Mouse (Mus musculus) stomach, embryonic 16.5 days (tissue): ENCODE measurements around the gene Tas2r137. TPM values are rescaled to one million over a fixed set of nuclear protein-coding genes. Genes with fewer than 3 reads are reported as not detected.

ENCODE experiments used
- ATAC-seq: fragments of 200-750 bp; cut with Nextera tagmentation; 2 replicates; pipeline ENCODE4 v1.8.0; 2017; ENCODE audit warnings: moderate number of reproducible peaks, moderate TSS enrichment; ENCODE audit not compliant: insufficient read depth, low FRiP score
- H3K27ac ChIP-seq: fragments of 300-500 bp; sonication (generic); 2 replicates; pipeline ENCODE4 v1.5.1; 2014; ENCODE audit warnings: low read length
- H3K27me3 ChIP-seq: fragments of 300-500 bp; sonication (generic); 2 replicates; pipeline ENCODE4 v1.6.1; 2014; ENCODE audit warnings: low read length, control low read depth, mixed read lengths; ENCODE audit not compliant: control insufficient read depth, insufficient read depth
- H3K36me3 ChIP-seq: fragments of 300-500 bp; sonication (generic); 2 replicates; pipeline ENCODE4 v1.6.1; 2014; ENCODE audit warnings: low read length; ENCODE audit not compliant: control insufficient read depth, insufficient read depth
- H3K4me1 ChIP-seq: fragments of 300-500 bp; sonication (generic); 2 replicates; pipeline ENCODE4 v1.6.1; 2014; ENCODE audit warnings: low read length, control low read depth, mixed read lengths; ENCODE audit not compliant: control insufficient read depth, insufficient read depth
- H3K4me2 ChIP-seq: fragments of 300-500 bp; sonication (generic); 2 replicates; pipeline ENCODE4 v1.6.1; 2014; ENCODE audit warnings: low read depth, low read length, mixed read lengths
- H3K4me3 ChIP-seq: fragments of 300-500 bp; sonication (generic); replicated peaks from 2 replicates; pipeline ENCODE4 v1.5.1; 2014; ENCODE audit warnings: mild to moderate bottlenecking, low read length
- H3K9ac ChIP-seq: fragments of 300-500 bp; sonication (generic); 2 replicates; pipeline ENCODE4 v1.6.1; 2014; ENCODE audit warnings: low read length
- H3K9me3 ChIP-seq: fragments of 300-500 bp; sonication (generic); replicated peaks from 2 replicates; pipeline ENCODE4 v1.6.1; 2016; ENCODE audit warnings: low read length, control low read depth; ENCODE audit not compliant: control insufficient read depth
- WGBS: fragments of 180-500 bp; shearing (Covaris S2); extraction: QIAGEN DNeasy Blood & Tissue Kit; methylation state at CpG from one replicate; pipeline ENCODE4 v1.1.7; 2014; 5-methylcytosine and 5-hydroxymethylcytosine counted together
- polyA plus RNA-seq: library from polyadenylated mRNA; unstranded; fragments of >200 nt; fragmentation: Nextera tagmentation; extraction: Ambion mirVana; gene quantifications from 2 replicates; pipeline ENCODE4 v1.2.1, GENCODE M21; 2015

Tas2r137 gene
- not detected in 2 replicates for polyA plus RNA-seq

DNA sequence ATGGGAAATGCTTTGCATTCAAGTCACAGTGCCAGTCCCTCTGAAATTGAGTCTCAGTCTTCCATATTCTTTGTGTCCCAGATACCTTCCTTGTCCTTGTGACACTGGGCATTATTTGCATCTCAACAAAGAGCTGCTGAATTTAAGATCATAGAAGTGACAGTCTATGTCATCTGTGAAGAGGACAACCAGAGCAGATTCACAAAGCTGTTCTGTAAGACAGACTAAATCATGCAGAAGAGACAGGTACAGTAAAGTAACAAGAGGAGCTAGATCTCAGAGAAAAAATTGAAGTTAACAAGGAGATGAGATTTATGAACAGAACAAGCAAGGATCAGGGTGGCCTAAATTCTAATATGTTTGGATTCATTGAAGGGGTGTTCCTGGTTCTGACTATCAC lies at the start of gene Tas2r137:
Gene Tas2r137 (plus strand): TSS at position 301 of the 400 bp plus-strand sequence.
- no peak within 1 kb of the TSS for H3K27ac ChIP-seq
- H3K9me3 ChIP-seq, result no peaks in the 10 kb centered on the region
- no peaks in the 10 kb centered on the region for H3K36me3 ChIP-seq
- H3K27me3 ChIP-seq, result no peaks in the 10 kb centered on the region
- H3K9ac ChIP-seq, result no peak within 1 kb of the TSS
- no peak for ATAC-seq
- no peak within 1 kb of the TSS for H3K4me2 ChIP-seq
- H3K4me1 ChIP-seq, result no peaks in the 10 kb centered on the region
- H3K4me3 ChIP-seq, result no peak within 1 kb of the TSS

DNA sequence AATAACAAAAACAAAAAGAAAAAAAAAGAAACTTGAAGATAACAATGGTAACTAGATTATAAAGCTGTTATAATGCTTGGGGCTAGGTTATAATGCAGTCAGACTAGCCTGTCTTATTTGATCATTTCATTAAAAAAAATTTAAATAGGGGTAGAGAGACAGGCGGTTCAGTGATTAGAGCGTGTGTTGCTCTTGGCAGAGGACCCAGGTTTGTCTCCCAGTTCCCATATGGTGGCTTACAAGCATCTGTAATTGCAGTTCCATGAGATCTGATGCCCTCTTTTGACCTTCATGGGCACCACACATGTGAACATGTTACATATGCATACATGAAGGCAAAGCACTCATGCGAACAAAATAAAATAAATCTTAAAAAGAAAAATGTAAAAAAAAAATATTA lies 49.8 kb upstream of the Tas2r137 start:
- no peak overlapping the region for H3K27ac ChIP-seq
- no peak overlapping the region for H3K4me3 ChIP-seq
- ATAC-seq, result no peak
- H3K4me1 ChIP-seq, result peaks cover 2% of the 10 kb centered on the region; the same call in 1 of the 2 replicates
- peaks cover 4% of the 10 kb centered on the region; the same call in 1 of the 2 replicates for H3K27me3 ChIP-seq
- no peak overlapping the region for H3K9ac ChIP-seq
- WGBS, result 73% methylated on average over 3 of the region's 3 CpGs
- no peaks in the 10 kb centered on the region for H3K9me3 ChIP-seq
- H3K4me2 ChIP-seq, result no peak overlapping the region
- no peaks in the 10 kb centered on the region for H3K36me3 ChIP-seq

DNA sequence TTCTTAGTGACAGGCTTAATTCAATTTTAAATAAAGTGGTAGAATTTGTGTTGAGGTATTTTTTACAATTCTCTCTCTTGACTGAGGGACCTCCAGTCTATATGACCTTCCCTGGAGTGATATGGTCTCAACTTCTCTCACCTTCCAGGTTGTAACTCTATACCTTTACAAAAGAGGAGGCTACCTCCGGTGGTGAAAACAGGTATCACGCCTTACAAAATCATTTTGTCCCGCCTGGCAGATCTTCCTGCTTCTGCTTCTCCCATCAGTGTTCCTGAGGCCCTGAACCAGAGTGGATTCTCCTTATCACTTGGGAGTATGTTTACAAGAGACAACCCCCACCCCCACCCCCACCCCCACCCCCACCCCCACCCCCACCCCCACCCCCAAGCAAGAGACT lies 49.3 kb upstream of the Tas2r137 start:
- H3K27me3 ChIP-seq, result peaks cover 4% of the 10 kb centered on the region
- no peak overlapping the region for H3K9ac ChIP-seq
- H3K9me3 ChIP-seq, result no peaks in the 10 kb centered on the region
- no peak overlapping the region for H3K4me2 ChIP-seq
- no peak for ATAC-seq
- no peaks in the 10 kb centered on the region for H3K4me1 ChIP-seq
- no peak overlapping the region for H3K4me3 ChIP-seq
- no peak overlapping the region for H3K27ac ChIP-seq
- 32% methylated on average over 3 of the region's 3 CpGs for WGBS
- H3K36me3 ChIP-seq, result no peaks in the 10 kb centered on the region

DNA sequence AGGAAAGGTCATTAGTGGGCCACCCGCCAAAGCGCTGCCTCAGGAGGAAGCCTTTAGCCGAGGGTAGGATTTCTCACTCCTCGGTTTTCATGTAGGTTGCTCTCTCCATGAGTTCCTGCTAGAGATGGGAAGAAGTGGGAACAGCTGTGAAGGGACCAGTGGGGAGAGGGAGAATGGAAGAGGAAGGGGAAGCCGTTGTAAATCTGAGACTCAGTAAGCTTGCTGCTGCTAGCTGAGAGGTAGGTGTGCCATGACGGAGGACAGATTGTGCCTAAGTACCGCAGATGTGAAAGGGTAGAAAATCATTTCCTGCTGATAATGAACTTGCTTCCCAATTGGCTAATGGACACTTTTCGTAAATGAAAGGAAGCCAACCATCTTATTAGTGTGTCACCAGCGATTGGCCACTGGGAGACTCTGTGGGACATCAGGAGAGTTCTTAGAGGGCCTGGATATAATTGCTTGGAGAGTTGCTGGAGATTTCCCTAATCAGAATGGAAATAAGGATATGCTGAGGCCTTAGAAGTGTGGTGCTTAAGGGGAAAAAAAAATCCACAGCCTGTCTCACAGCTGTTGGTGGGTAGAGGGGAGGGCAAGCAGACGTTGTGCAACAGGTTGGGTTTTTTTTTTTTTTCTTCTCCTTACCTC lies 47.6 kb upstream of the Tas2r137 start:
- Histone ChIP-seq H3K27me3 (peaks cover 4% of the 10 kb centered on the region), H3K9ac (no peak overlapping the region), H3K4me2 (no peak overlapping the region), H3K27ac (no peak overlapping the region), H3K4me1 (no peaks in the 10 kb centered on the region), H3K9me3 (no peaks in the 10 kb centered on the region), H3K4me3 (no peak overlapping the region), H3K36me3 (no peaks in the 10 kb centered on the region)
- no peak for ATAC-seq
- 33% methylated on average over 10 of the region's 10 CpGs for WGBS

DNA sequence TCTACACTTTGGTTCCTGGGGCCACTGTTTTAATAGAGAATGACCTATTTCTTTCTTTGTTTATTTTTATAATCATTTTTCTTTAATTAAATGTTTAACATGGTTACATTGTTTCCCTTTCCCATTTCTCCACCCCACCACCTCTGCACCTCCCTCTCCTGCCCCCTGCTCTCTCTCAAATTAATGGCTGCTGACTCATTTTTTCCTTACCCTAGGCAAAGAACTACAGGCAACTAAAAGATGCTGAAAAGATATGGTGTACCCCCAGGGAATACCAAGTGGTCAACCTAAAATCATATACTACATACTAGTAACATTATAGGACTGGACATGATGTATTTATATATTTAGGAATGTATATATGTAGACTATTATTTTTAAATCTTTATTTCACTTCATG lies 42.4 kb upstream of the Tas2r137 start:
- Histone ChIP-seq H3K27ac (no peak overlapping the region), H3K9me3 (no peaks in the 10 kb centered on the region), H3K4me3 (no peak overlapping the region), H3K9ac (no peak overlapping the region), H3K36me3 (no peaks in the 10 kb centered on the region), H3K4me1 (no peaks in the 10 kb centered on the region), H3K4me2 (no peak overlapping the region), H3K27me3 (peaks cover under 1% of the 10 kb centered on the region; the same call in 1 of the 2 replicates)
- ATAC-seq, result no peak

DNA sequence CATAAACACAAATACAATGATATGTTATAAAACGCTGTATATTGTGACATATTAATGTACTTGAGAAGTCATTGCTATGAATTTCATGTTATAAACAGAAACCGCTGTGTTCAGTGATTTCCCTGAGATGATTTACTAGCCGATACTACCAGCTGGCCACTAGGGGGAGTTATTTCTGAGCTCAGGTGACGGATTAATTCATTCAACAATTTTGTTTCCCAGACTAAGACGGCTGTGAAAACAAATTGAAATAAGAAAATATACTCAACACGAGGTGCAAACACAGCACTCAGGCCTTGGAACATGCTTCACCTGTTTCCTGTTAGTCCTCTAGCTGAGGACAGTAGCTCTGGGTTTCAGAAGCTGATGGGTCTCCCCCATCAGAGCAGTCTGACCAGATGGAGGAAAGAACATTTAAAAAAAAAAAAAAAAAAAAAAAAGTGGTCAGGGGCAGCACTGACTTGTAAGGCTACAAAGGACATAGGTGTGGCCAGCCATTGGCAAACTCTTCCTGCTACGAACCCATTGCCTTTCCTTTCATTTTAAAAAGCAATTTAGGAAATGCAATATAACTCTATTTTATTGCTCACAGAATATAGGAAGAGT lies 36.5 kb upstream of the Tas2r137 start:
- 20% methylated on average over 7 of the region's 7 CpGs for WGBS
- no peaks in the 10 kb centered on the region for H3K27me3 ChIP-seq
- no peaks in the 10 kb centered on the region for H3K4me1 ChIP-seq
- no peak overlapping the region for H3K4me2 ChIP-seq
- H3K27ac ChIP-seq, result no peak overlapping the region
- no peaks in the 10 kb centered on the region for H3K36me3 ChIP-seq
- H3K4me3 ChIP-seq, result no peak overlapping the region
- no peak for ATAC-seq
- H3K9me3 ChIP-seq, result no peaks in the 10 kb centered on the region
- no peak overlapping the region for H3K9ac ChIP-seq

DNA sequence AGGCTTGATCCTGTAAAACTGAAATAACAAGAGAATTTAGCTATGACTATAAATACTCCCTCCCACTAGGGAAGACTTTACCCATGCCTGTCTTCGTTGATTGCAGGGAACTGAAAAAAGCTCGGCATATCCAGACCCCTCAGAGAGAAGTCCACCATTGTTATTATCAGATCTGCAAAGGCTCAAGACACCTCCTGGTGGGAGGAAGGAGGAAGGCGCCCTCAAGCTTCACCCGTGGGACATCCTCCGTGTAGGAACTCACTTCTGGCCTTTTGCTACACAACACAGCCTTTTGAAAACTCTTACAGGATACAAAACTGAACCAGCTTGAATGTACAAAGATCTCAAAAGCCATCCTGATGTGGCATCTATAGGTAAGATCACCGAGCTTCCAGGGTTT lies 25.3 kb upstream of the Tas2r137 start:
- Histone ChIP-seq H3K4me2 (no peak overlapping the region), H3K4me1 (no peaks in the 10 kb centered on the region), H3K9ac (no peak overlapping the region), H3K27me3 (no peaks in the 10 kb centered on the region), H3K27ac (no peak overlapping the region), H3K9me3 (no peaks in the 10 kb centered on the region), H3K4me3 (no peak overlapping the region), H3K36me3 (no peaks in the 10 kb centered on the region)
- ATAC-seq, result no peak
- 49% methylated on average over 6 of the region's 6 CpGs for WGBS

DNA sequence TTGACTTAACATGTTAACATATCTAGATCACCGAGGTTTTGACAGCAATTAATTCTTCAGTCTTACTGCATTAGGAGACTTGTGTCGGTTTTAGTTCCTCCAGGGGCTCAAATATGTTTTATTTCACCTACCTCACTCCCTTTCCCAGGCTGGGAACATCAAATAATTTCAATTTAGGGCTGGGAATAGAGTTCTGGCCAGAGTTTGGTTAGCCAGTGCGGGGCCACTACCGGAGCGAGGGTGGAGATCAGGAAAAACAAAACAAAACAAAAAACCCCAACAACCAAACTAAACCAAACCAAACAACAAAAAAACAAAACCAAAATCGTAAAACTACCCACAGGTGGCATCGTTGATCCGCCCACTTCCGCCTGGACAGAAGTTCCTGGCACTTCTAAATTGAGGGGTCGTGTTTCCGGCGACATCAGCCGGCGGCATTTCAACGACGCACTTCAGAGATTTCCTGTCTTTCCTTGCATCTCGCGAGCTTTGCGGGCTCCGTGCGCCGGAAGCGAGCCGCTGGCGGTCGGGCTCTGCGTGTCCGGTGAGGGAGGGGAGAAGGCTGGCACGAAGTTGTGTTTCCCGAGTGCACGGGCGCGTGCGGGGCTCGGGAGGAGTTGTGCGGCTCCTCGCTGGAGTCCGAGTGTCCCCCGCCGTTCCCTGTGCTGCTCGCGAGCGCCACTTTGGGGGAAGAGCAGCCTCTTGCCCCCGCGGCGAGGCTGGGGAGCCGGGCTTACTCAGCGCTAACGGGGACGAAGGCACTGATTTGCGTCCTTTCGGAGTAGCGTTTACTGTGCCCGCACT lies 19.9 kb upstream of the Tas2r137 start, which contains the start of gene Ssbp1:
Gene Ssbp1 (plus strand): TSS at position 437 of the 804 bp plus-strand sequence.
- peak; percentile 98 for ATAC-seq
- Histone ChIP-seq H3K27ac (peak within 1 kb of the TSS; percentile 95), H3K4me3 (peak within 1 kb of the TSS; percentile 66), H3K9ac (peak within 1 kb of the TSS; percentile 84), H3K4me2 (peak within 1 kb of the TSS; percentile 96), H3K9me3 (no peaks in the 10 kb centered on the region), H3K27me3 (no peaks in the 10 kb centered on the region), H3K4me1 (peaks cover 4% of the 10 kb centered on the region), H3K36me3 (peaks cover 15% of the 10 kb centered on the region)
- WGBS, result under 1% methylated on average over 54 of the region's 54 CpGs

DNA sequence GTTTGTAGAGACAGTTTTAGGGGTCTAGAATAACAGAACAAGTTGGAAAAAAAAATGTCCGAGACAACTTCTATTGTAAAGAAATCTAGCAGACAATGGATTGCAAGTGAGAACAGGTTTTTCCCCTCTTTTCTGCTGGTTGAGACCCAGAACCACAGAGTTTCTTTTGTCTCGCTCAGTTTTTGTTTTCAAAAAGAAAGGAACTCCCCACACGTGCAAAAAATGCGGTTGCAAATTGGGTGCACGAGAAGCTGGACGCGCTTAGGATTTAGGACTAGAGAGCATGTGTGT lies 19.4 kb upstream of the Tas2r137 start:
- peak overlapping the region; percentile 95 for H3K27ac ChIP-seq
- peak overlapping the region; percentile 66 for H3K4me3 ChIP-seq
- H3K4me2 ChIP-seq, result peak overlapping the region; percentile 68
- no peak for ATAC-seq
- no peaks in the 10 kb centered on the region for H3K9me3 ChIP-seq
- H3K9ac ChIP-seq, result peak overlapping the region; percentile 84
- peaks cover 15% of the 10 kb centered on the region for H3K36me3 ChIP-seq
- H3K4me1 ChIP-seq, result peaks cover 4% of the 10 kb centered on the region
- 0% methylated on average over 7 of the region's 7 CpGs for WGBS
- no peaks in the 10 kb centered on the region for H3K27me3 ChIP-seq
